Mouse (Mus musculus) midbrain, postnatal 0 days (tissue): Measurements from ENCODE around the gene Ism2. TPM values are rescaled to one million over a fixed set of nuclear protein-coding genes. Genes with fewer than 3 reads are reported as not detected.

Source experiments
- ATAC-seq: fragments of 200-750 bp; cut with Nextera tagmentation; 2 replicates; pipeline ENCODE4 v1.8.0; 2017; ENCODE audit warnings: moderate number of reproducible peaks, mild to moderate bottlenecking, moderate TSS enrichment, moderate library complexity; ENCODE audit not compliant: low FRiP score
- DNase-seq: peaks from one replicate; pipeline ENCODE4 v3.0.0-alpha.2; 2015; ENCODE audit warnings: low spot score
- H3K27ac ChIP-seq: fragments of 300-500 bp; sonication (generic); 2 replicates; pipeline ENCODE4 v1.5.1; 2014; ENCODE audit warnings: low read depth, mild to moderate bottlenecking, low read length, mixed read lengths
- H3K27me3 ChIP-seq: fragments of 300-500 bp; sonication (generic); 2 replicates; pipeline ENCODE4 v1.6.1; 2014; ENCODE audit warnings: low read length, control low read depth, mixed read lengths; ENCODE audit not compliant: insufficient read depth
- H3K36me3 ChIP-seq: fragments of 300-500 bp; sonication (generic); 2 replicates; pipeline ENCODE4 v1.6.1; 2014; ENCODE audit warnings: low read length, control low read depth, mixed read lengths; ENCODE audit not compliant: insufficient read depth
- H3K4me1 ChIP-seq: fragments of 300-500 bp; sonication (generic); 2 replicates; pipeline ENCODE4 v1.6.1; 2014; ENCODE audit warnings: mild to moderate bottlenecking, control low read depth, antibody characterized with exemption, low read length, mixed read lengths; ENCODE audit not compliant: insufficient read depth
- H3K4me2 ChIP-seq: fragments of 300-500 bp; sonication (generic); 2 replicates; pipeline ENCODE4 v1.6.1; 2014; ENCODE audit warnings: low read depth, mild to moderate bottlenecking, low read length, mixed read lengths; ENCODE audit not compliant: poor library complexity, severe bottlenecking
- H3K4me3 ChIP-seq: fragments of 300-500 bp; sonication (generic); 2 replicates; pipeline ENCODE4 v1.5.1; 2014; ENCODE audit warnings: low read depth, mild to moderate bottlenecking, low read length, moderate library complexity
- H3K9ac ChIP-seq: fragments of 300-500 bp; sonication (generic); replicated peaks from 2 replicates; pipeline ENCODE4 v1.6.1; 2014; ENCODE audit warnings: mild to moderate bottlenecking, low read length, moderate library complexity, mixed read lengths; ENCODE audit not compliant: poor library complexity, severe bottlenecking
- H3K9me3 ChIP-seq: fragments of 300-500 bp; sonication (generic); 2 replicates; pipeline ENCODE4 v1.6.1; 2016; ENCODE audit warnings: low read length, control low read depth
- CTCF ChIP-seq: IDR thresholded peaks from 2 replicates; pipeline ENCODE4 v1.5.1; 2016; ENCODE audit warnings: antibody characterized with exemption, mild to moderate bottlenecking
- WGBS: fragments of 180-500 bp; shearing (Covaris S2); extraction: QIAGEN DNeasy Blood & Tissue Kit; methylation state at CpG from one replicate; pipeline ENCODE4 v1.1.7; 2014; 5-methylcytosine and 5-hydroxymethylcytosine counted together
- polyA plus RNA-seq: library from polyadenylated mRNA; unstranded; fragments of >200 nt; fragmentation: Nextera tagmentation; extraction: Ambion mirVana; gene quantifications from 2 replicates; pipeline ENCODE4 v1.2.1, GENCODE M21; 2015
- total RNA-seq: library from RNA; depleted of rRNA; stranded (reverse); fragments of >200 nt; gene quantifications from 2 replicates; pipeline ENCODE4 v1.2.3, GENCODE M21; 2014

The Ism2 gene
- total and polyA plus RNA-seq, 2 experiments from 2014 or later: 1.3 to 1.6 TPM

GRCm38 (mm10) chr12:87333794-87334193 is 34.3 kb upstream of the Ism2 start:
- no peak overlapping the region for H3K4me3 ChIP-seq
- no peak overlapping the region for H3K27ac ChIP-seq
- H3K9me3 ChIP-seq: no peaks in the 10 kb centered on the region
- TF ChIP-seq CTCF: no peak
- H3K36me3 ChIP-seq: peaks cover 2% of the 10 kb centered on the region; the same call in 1 of the 2 replicates
- no peaks in the 10 kb centered on the region for H3K27me3 ChIP-seq
- no peak for DNase-seq
- no peak for ATAC-seq
- H3K4me1 ChIP-seq: no peaks in the 10 kb centered on the region
- no peak overlapping the region for H3K4me2 ChIP-seq
- no peak overlapping the region for H3K9ac ChIP-seq

GRCm38 (mm10) chr12:87332511-87332910 is 33.0 kb upstream of the Ism2 start:
- H3K27me3 ChIP-seq: no peaks in the 10 kb centered on the region
- no peak for ATAC-seq
- H3K4me2 ChIP-seq: no peak overlapping the region
- H3K9ac ChIP-seq: no peak overlapping the region
- 83% methylated on average over 4 of the region's 4 CpGs for WGBS
- TF ChIP-seq CTCF: no peak
- no peak overlapping the region for H3K4me3 ChIP-seq
- H3K36me3 ChIP-seq: peaks cover 2% of the 10 kb centered on the region; the same call in 1 of the 2 replicates
- H3K9me3 ChIP-seq: no peaks in the 10 kb centered on the region
- H3K27ac ChIP-seq: no peak overlapping the region
- H3K4me1 ChIP-seq: no peaks in the 10 kb centered on the region
- DNase-seq: no peak

GRCm38 (mm10) chr12:87331908-87332307 is 32.4 kb upstream of the Ism2 start:
- no peak overlapping the region for H3K27ac ChIP-seq
- H3K4me1 ChIP-seq: no peaks in the 10 kb centered on the region
- DNase-seq (no peak), ATAC-seq (no peak)
- H3K4me3 ChIP-seq: no peak overlapping the region
- peaks cover 2% of the 10 kb centered on the region; the same call in 1 of the 2 replicates for H3K36me3 ChIP-seq
- no peak overlapping the region for H3K9ac ChIP-seq
- WGBS: 22% methylated on average over 5 of the region's 5 CpGs
- no peak overlapping the region for H3K4me2 ChIP-seq
- TF ChIP-seq CTCF: no peak
- H3K27me3 ChIP-seq: no peaks in the 10 kb centered on the region
- no peaks in the 10 kb centered on the region for H3K9me3 ChIP-seq

- 48% methylated on average over 6 of the region's 6 CpGs for WGBS
- ATAC-seq: no peak
- no peak overlapping the region for H3K4me3 ChIP-seq
These were observed 31.6 kb upstream of the Ism2 start for GRCm38 (mm10) chr12:87331053-87331456.

GRCm38 (mm10) chr12:87330213-87330612 is 30.7 kb upstream of the Ism2 start:
- no peaks in the 10 kb centered on the region for H3K9me3 ChIP-seq

More at GRCm38 (mm10) chr12:87331053-87331456, 31.6 kb upstream of the Ism2 start:
- no peak for TF ChIP-seq CTCF
- Histone ChIP-seq H3K27ac (no peak overlapping the region), H3K4me2 (no peak overlapping the region), H3K36me3 (peaks cover 2% of the 10 kb centered on the region; the same call in 1 of the 2 replicates), H3K27me3 (no peaks in the 10 kb centered on the region), H3K9me3 (no peaks in the 10 kb centered on the region), H3K4me1 (no peaks in the 10 kb centered on the region), H3K9ac (no peak overlapping the region)
- DNase-seq: peak; percentile 65

GRCm38 (mm10) chr12:87328025-87328424 is 28.5 kb upstream of the Ism2 start:
- WGBS: 22% methylated on average over 4 of the region's 4 CpGs
- DNase-seq (no peak), ATAC-seq (no peak)
- Histone ChIP-seq H3K27ac (no peak overlapping the region; the same call in 1 of the 2 replicates), H3K27me3 (no peaks in the 10 kb centered on the region), H3K4me1 (no peaks in the 10 kb centered on the region), H3K4me2 (no peak overlapping the region), H3K4me3 (no peak overlapping the region), H3K9me3 (no peaks in the 10 kb centered on the region), H3K36me3 (0 out of 2 replicates have a peak, but pooled peaks cover 2% of the 10 kb centered on the region), H3K9ac (no peak overlapping the region)
- no peak for TF ChIP-seq CTCF

More at GRCm38 (mm10) chr12:87330213-87330612, 30.7 kb upstream of the Ism2 start:
- Histone ChIP-seq H3K4me2 (no peak overlapping the region), H3K27me3 (no peaks in the 10 kb centered on the region), H3K4me1 (no peaks in the 10 kb centered on the region), H3K27ac (no peak overlapping the region), H3K4me3 (no peak overlapping the region), H3K9ac (no peak overlapping the region), H3K36me3 (peaks cover 2% of the 10 kb centered on the region; the same call in 1 of the 2 replicates)
- no peak for ATAC-seq
- 61% methylated on average over 2 of the region's 2 CpGs for WGBS
- TF ChIP-seq CTCF: no peak
- no peak for DNase-seq
